In the genomic region with DNA sequence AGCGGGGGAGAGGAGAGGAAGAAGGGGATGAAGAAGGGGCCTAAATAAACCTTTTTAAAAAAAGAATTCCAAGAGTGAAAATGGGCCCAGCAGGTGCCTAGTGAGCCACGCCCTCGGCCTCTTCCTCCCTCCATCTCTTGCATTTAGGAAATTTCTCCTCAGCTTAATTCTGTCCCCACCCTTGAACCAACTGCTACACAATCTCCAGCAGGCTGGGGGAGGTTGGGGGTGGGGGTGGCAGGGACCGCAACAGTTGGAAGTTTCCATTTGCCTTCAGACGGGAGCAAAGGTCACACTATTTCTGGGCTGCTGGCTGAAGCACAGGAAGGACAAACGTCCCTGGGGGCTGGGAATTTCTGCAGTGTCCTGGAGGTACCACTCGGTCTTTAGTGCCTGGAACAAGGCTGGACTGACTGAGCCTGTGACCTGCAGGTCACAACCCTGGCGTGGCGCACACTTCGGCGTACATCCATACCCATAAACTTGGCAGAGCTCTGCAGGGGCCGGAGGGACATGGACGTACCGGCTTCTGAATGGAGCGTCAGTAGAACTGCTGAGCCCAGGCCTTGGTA, we compare ENCODE assay signal across 9 mouse cellular contexts. TPM values are rescaled to one million over a fixed set of nuclear protein-coding genes. Genes with fewer than 3 reads are reported as not detected.
A peak's percentile ranks its signal among the peaks of the same experiment; 100 is the strongest.
DNase-seq lines count a peak whose midpoint lies in the region; ATAC-seq lines count a peak whose summit lies in the region.
"Had no signal": no experiment of that assay in that cellular context is flagged by ENCODE, and none has a peak within 500 bp of the region (broad histone marks: within the 10 kb centered on the region; RNA-seq: fewer than 3 reads in every experiment).

No protein-coding gene starts in this region.

- no peak for DNase-seq in midbrain, embryonic 10.5 days (ENCODE audit: low spot score)
- DNase-seq in heart, adult 8-10 months (ENCODE audit: low spot score), result peak; percentile 67
- DNase-seq in kidney, postnatal 14 days, result peak; percentile 85
- DNase-seq in yolk sac, embryonic 10.5 days (ENCODE audit: low spot score), result peak; percentile 86
- no peak for DNase-seq in retina, postnatal 1 day
- no peak for DNase-seq in spleen, postnatal 4 days (ENCODE audit: low spot score in 2 of 2)
- DNase-seq: cerebellum, adult 18-20 months had no signal

- no peak overlapping the region for H3K4me2 ChIP-seq in midbrain, embryonic 16.5 days (ENCODE audit: low read length)

- H3K27ac ChIP-seq in midbrain, embryonic 10.5 days (replicated peaks), result 0 out of 2 replicates have a peak overlapping the region, but pooled peaks have one; percentile 29
- no peak overlapping the region for H3K27ac ChIP-seq in midbrain, embryonic 16.5 days (ENCODE audit: low read length)

- no peak for ATAC-seq in midbrain, embryonic 16.5 days

- H3K27me3 ChIP-seq in midbrain, embryonic 10.5 days (ENCODE audit: low read depth, poor library complexity, severe bottlenecking), result peaks cover 3% of the 10 kb centered on the region
- no peaks in the 10 kb centered on the region for H3K27me3 ChIP-seq in midbrain, embryonic 16.5 days (ENCODE audit: control insufficient read depth, insufficient read depth, low read depth, low read length)

- no peaks in the 10 kb centered on the region for H3K9me3 ChIP-seq in midbrain, embryonic 10.5 days (replicated peaks)
- no peaks in the 10 kb centered on the region for H3K9me3 ChIP-seq in midbrain, embryonic 16.5 days (replicated peaks; ENCODE audit: control insufficient read depth, low read length, poor library complexity, severe bottlenecking)

- H3K4me1 ChIP-seq in midbrain, embryonic 10.5 days, result peaks cover 18% of the 10 kb centered on the region
- H3K4me1 ChIP-seq in midbrain, embryonic 16.5 days (ENCODE audit: control insufficient read depth, insufficient read depth, low read length), result no peaks in the 10 kb centered on the region

- WGBS in midbrain, embryonic 10.5 days, result 71% methylated on average over 15 of the region's 15 CpGs
- 69% methylated on average over 15 of the region's 15 CpGs for WGBS in midbrain, embryonic 16.5 days

- no peak overlapping the region for H3K4me3 ChIP-seq in midbrain, embryonic 10.5 days
- no peak overlapping the region for H3K4me3 ChIP-seq in midbrain, embryonic 16.5 days (ENCODE audit: low read depth, low read length)
- H3K4me3 ChIP-seq: myocyte had no signal

- H3K36me3 ChIP-seq in midbrain, embryonic 10.5 days, result no peaks in the 10 kb centered on the region
- peaks cover 8% of the 10 kb centered on the region for H3K36me3 ChIP-seq in midbrain, embryonic 16.5 days (ENCODE audit: control insufficient read depth, insufficient read depth, low read length)

- no peak overlapping the region for H3K9ac ChIP-seq in midbrain, embryonic 16.5 days (ENCODE audit: low read depth, low read length)

RNA-seq across cellular contexts. Expression of gene Katnb1, which starts 50.1 kb away (rescaled TPM):
- polyA plus RNA-seq in midbrain, embryonic 10.5 days (2016; fragmentation: Nextera tagmentation; extraction: Ambion mirVana), result 32.0 and 34.2 TPM in 2 replicates
- 43.4 and 50.2 TPM in 2 replicates for polyA plus RNA-seq in midbrain, embryonic 16.5 days (2015; fragmentation: Nextera tagmentation; extraction: Ambion mirVana)
- 1 to 10 TPM; 5.4 to 7.2 (median 7.1) TPM for total RNA-seq in heart, adult 8-10 months (2022)

Comparison
In these comparisons a context has a peak if more than half of its experiments do, and no peak if none do; other contexts are left out.
1. DNase-seq: peak in heart, adult 8-10 months (single experiment), kidney, postnatal 14 days (single experiment) and yolk sac, embryonic 10.5 days (single experiment); none in midbrain, embryonic 10.5 days (single experiment), retina, postnatal 1 day (single experiment) and spleen, postnatal 4 days (0 of 2).